Mouse (Mus musculus): ENCODE results near the gene Prrx2. TPM values are rescaled to one million over a fixed set of nuclear protein-coding genes. Genes with fewer than 3 reads are reported as not detected.

The Prrx2 gene
- polyA plus RNA-seq, 1 experiment from 2014 or later = 58.8 TPM

- Histone ChIP-seq H3K4me2 (no peak within 1 kb of the TSS), H3K4me3 (no peak within 1 kb of the TSS), H3K27me3 (replicated peaks) (peaks cover 49% of the 10 kb centered on the region), H3K36me3 (no peaks in the 10 kb centered on the region), H3K9me3 (replicated peaks) (no peaks in the 10 kb centered on the region), H3K9ac (no peak within 1 kb of the TSS), H3K27ac (ENCODE audit: poor library complexity, severe bottlenecking) (no peak within 1 kb of the TSS), H3K4me1 (replicated peaks) (peaks cover 17% of the 10 kb centered on the region)
- 73% methylated on average over 3 of the region's 3 CpGs for WGBS
- ATAC-seq (ENCODE audit: insufficient number of reproducible peaks, low FRiP score) = no peak
Observed at GRCm38 (mm10) chr2:30803604-30804003, 31.2 kb upstream of the Prrx2 start, which contains the start of gene 1700001O22Rik. TSS of gene 1700001O22Rik (minus strand) at chr2:30803661.

- no peak for ATAC-seq (ENCODE audit: insufficient number of reproducible peaks, low FRiP score)
- Histone ChIP-seq H3K4me2 (no peak overlapping the region), H3K4me1 (replicated peaks) (peaks cover 30% of the 10 kb centered on the region), H3K4me3 (no peak overlapping the region), H3K27ac (ENCODE audit: poor library complexity, severe bottlenecking) (no peak overlapping the region), H3K27me3 (replicated peaks) (peaks cover 26% of the 10 kb centered on the region), H3K36me3 (peaks cover 9% of the 10 kb centered on the region; the same call in 1 of the 2 replicates), H3K9me3 (replicated peaks) (no peaks in the 10 kb centered on the region), H3K9ac (no peak overlapping the region)
- WGBS = 92% methylated on average over 2 of the region's 2 CpGs
Observed at GRCm38 (mm10) chr2:30805983-30806382, 28.8 kb upstream of the Prrx2 start.

GRCm38 (mm10) chr2:30807147-30807647 is 27.6 kb upstream of the Prrx2 start:
- Histone ChIP-seq H3K27me3 (replicated peaks) (peaks cover 14% of the 10 kb centered on the region), H3K27ac (ENCODE audit: poor library complexity, severe bottlenecking) (peak overlapping the region; percentile 7; the same call in 1 of the 2 replicates), H3K4me1 (replicated peaks) (peaks cover 21% of the 10 kb centered on the region), H3K4me3 (peak overlapping the region; percentile 93), H3K36me3 (peaks cover 19% of the 10 kb centered on the region), H3K9ac (peak overlapping the region; percentile 66), H3K9me3 (replicated peaks) (no peaks in the 10 kb centered on the region), H3K4me2 (peak overlapping the region; percentile 96)
- WGBS = 7% methylated on average over 28 of the region's 28 CpGs
- 0 out of 2 replicates have a peak, but pooled peaks have one; percentile 23 for ATAC-seq (ENCODE audit: insufficient number of reproducible peaks, low FRiP score)

GRCm38 (mm10) chr2:30807648-30808295 is 27.0 kb upstream of the Prrx2 start, which contains the start of gene Ntmt1:
TSS of gene Ntmt1 (plus strand) at chr2:30807826.
- Histone ChIP-seq H3K4me2 (peak within 1 kb of the TSS; percentile 96), H3K36me3 (peaks cover 24% of the 10 kb centered on the region), H3K27ac (ENCODE audit: poor library complexity, severe bottlenecking) (peak within 1 kb of the TSS; percentile 87), H3K4me1 (replicated peaks) (peaks cover 21% of the 10 kb centered on the region), H3K9ac (peak within 1 kb of the TSS; percentile 96), H3K9me3 (replicated peaks) (no peaks in the 10 kb centered on the region), H3K27me3 (replicated peaks) (peaks cover 11% of the 10 kb centered on the region), H3K4me3 (peak within 1 kb of the TSS; percentile 93)
- under 1% methylated on average over 41 of the region's 44 CpGs for WGBS
- ATAC-seq (ENCODE audit: insufficient number of reproducible peaks, low FRiP score) = peak; percentile 99

- WGBS = 3% methylated on average over 10 of the region's 10 CpGs
- Histone ChIP-seq H3K27me3 (replicated peaks) (peaks cover 6% of the 10 kb centered on the region), H3K9me3 (replicated peaks) (no peaks in the 10 kb centered on the region), H3K4me2 (peak overlapping the region; percentile 96), H3K9ac (peak overlapping the region; percentile 96), H3K27ac (ENCODE audit: poor library complexity, severe bottlenecking) (peak overlapping the region; percentile 87), H3K4me3 (peak overlapping the region; percentile 93), H3K4me1 (replicated peaks) (peaks cover 21% of the 10 kb centered on the region), H3K36me3 (peaks cover 29% of the 10 kb centered on the region)
- ATAC-seq (ENCODE audit: insufficient number of reproducible peaks, low FRiP score) = no peak
Observed at GRCm38 (mm10) chr2:30808296-30808655, 26.5 kb upstream of the Prrx2 start.

GRCm38 (mm10) chr2:30809503-30809902 is 25.3 kb upstream of the Prrx2 start:
- Histone ChIP-seq H3K4me1 (replicated peaks) (peaks cover 21% of the 10 kb centered on the region), H3K4me3 (no peak overlapping the region), H3K9ac (no peak overlapping the region; the same call in 1 of the 2 replicates), H3K36me3 (peaks cover 41% of the 10 kb centered on the region), H3K27ac (ENCODE audit: poor library complexity, severe bottlenecking) (no peak overlapping the region), H3K27me3 (replicated peaks) (no peaks in the 10 kb centered on the region), H3K4me2 (peak overlapping the region; percentile 32), H3K9me3 (replicated peaks) (no peaks in the 10 kb centered on the region)
- ATAC-seq (ENCODE audit: insufficient number of reproducible peaks, low FRiP score) = no peak
- WGBS = 76% methylated on average over 5 of the region's 5 CpGs

- H3K27me3 ChIP-seq (replicated peaks) = no peaks in the 10 kb centered on the region
- no peak for ATAC-seq (ENCODE audit: insufficient number of reproducible peaks, low FRiP score)
- no peak overlapping the region for H3K4me3 ChIP-seq
- H3K9me3 ChIP-seq (replicated peaks) = no peaks in the 10 kb centered on the region
- no peak overlapping the region for H3K9ac ChIP-seq
- no peak overlapping the region for H3K27ac ChIP-seq (ENCODE audit: poor library complexity, severe bottlenecking)
- 77% methylated on average over 7 of the region's 7 CpGs for WGBS
- H3K36me3 ChIP-seq = peaks cover 52% of the 10 kb centered on the region
- H3K4me1 ChIP-seq (replicated peaks) = peaks cover 21% of the 10 kb centered on the region
- H3K4me2 ChIP-seq = no peak overlapping the region
Observed at GRCm38 (mm10) chr2:30810573-30810972, 24.2 kb upstream of the Prrx2 start.

GRCm38 (mm10) chr2:30816383-30816782 is 18.4 kb upstream of the Prrx2 start:
- no peak overlapping the region for H3K4me3 ChIP-seq
- 100% methylated on average over 1 of the region's 1 CpGs for WGBS
- peaks cover 20% of the 10 kb centered on the region for H3K4me1 ChIP-seq (replicated peaks)
- no peak for ATAC-seq (ENCODE audit: insufficient number of reproducible peaks, low FRiP score)
- H3K27ac ChIP-seq (ENCODE audit: poor library complexity, severe bottlenecking) = no peak overlapping the region
- H3K36me3 ChIP-seq = peaks cover 82% of the 10 kb centered on the region
- H3K9me3 ChIP-seq (replicated peaks) = no peaks in the 10 kb centered on the region
- no peak overlapping the region for H3K9ac ChIP-seq
- H3K4me2 ChIP-seq = no peak overlapping the region
- H3K27me3 ChIP-seq (replicated peaks) = no peaks in the 10 kb centered on the region

GRCm38 (mm10) chr2:30819873-30820272 is 14.9 kb upstream of the Prrx2 start:
- Histone ChIP-seq H3K27me3 (replicated peaks) (no peaks in the 10 kb centered on the region), H3K9me3 (replicated peaks) (no peaks in the 10 kb centered on the region), H3K27ac (ENCODE audit: poor library complexity, severe bottlenecking) (no peak overlapping the region), H3K36me3 (peaks cover 84% of the 10 kb centered on the region), H3K4me1 (replicated peaks) (peaks cover 29% of the 10 kb centered on the region), H3K4me2 (no peak overlapping the region), H3K4me3 (no peak overlapping the region), H3K9ac (no peak overlapping the region)
- ATAC-seq (ENCODE audit: insufficient number of reproducible peaks, low FRiP score) = no peak
- WGBS = 91% methylated on average over 5 of the region's 5 CpGs

GRCm38 (mm10) chr2:30821073-30821472 is 13.7 kb upstream of the Prrx2 start:
- no peak overlapping the region for H3K4me3 ChIP-seq
- ATAC-seq (ENCODE audit: insufficient number of reproducible peaks, low FRiP score) = no peak
- no peak overlapping the region for H3K4me2 ChIP-seq
- peaks cover 29% of the 10 kb centered on the region for H3K4me1 ChIP-seq (replicated peaks)
- 92% methylated on average over 3 of the region's 3 CpGs for WGBS
- no peaks in the 10 kb centered on the region for H3K27me3 ChIP-seq (replicated peaks)
- H3K9ac ChIP-seq = no peak overlapping the region
- no peaks in the 10 kb centered on the region for H3K9me3 ChIP-seq (replicated peaks)
- no peak overlapping the region for H3K27ac ChIP-seq (ENCODE audit: poor library complexity, severe bottlenecking)
- H3K36me3 ChIP-seq = peaks cover 83% of the 10 kb centered on the region

GRCm38 (mm10) chr2:30822460-30822859 is 12.3 kb upstream of the Prrx2 start:
- H3K4me1 ChIP-seq (replicated peaks) = peaks cover 42% of the 10 kb centered on the region
- H3K27ac ChIP-seq (ENCODE audit: poor library complexity, severe bottlenecking) = 0 out of 2 replicates have a peak overlapping the region, but pooled peaks have one; percentile 4
- 86% methylated on average over 8 of the region's 8 CpGs for WGBS
- H3K9me3 ChIP-seq (replicated peaks) = no peaks in the 10 kb centered on the region
- no peak overlapping the region for H3K4me2 ChIP-seq
- no peaks in the 10 kb centered on the region for H3K27me3 ChIP-seq (replicated peaks)
- peaks cover 82% of the 10 kb centered on the region for H3K36me3 ChIP-seq
- no peak overlapping the region for H3K4me3 ChIP-seq
- no peak for ATAC-seq (ENCODE audit: insufficient number of reproducible peaks, low FRiP score)
- no peak overlapping the region for H3K9ac ChIP-seq

Data from heart, embryonic 12.5 days (tissue).